Mouse (Mus musculus): ENCODE results near the gene Gm5431. TPM values are rescaled to one million over a fixed set of nuclear protein-coding genes. Genes with fewer than 3 reads are reported as not detected.
"Not testable (repeated sequence)": the region's sequence is repeated elsewhere in the genome, so short reads cannot be mapped to it uniquely, and the experiment has no call there.

The Gm5431 gene
- polyA plus RNA-seq, 1 experiment from 2014 or later: 0.21 TPM

DNA sequence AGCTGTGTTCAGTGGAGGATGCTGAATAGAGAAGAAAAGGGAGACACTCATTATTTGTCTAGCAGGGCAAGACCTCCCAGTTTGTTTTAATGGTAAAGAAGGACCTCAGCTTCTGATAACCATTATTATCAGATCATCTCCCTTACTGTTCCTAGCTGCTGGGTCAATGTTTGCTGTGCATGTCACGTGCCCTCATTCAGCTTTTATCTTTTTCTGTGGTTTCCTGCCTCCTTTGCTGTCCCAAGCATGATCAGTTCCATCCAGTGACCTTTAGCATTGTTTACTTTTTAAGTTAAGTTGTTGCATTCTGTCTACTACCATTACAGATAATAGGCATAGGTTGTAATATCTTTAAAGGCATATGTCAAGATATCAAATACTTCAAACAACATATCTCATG is 6.4 kb upstream of the Gm5431 start:
- Histone ChIP-seq H3K27me3 (ENCODE audit: insufficient read depth, low read length) (no peaks in the 10 kb centered on the region), H3K27ac (ENCODE audit: low read length) (no peak overlapping the region), H3K9me3 (ENCODE audit: low read length) (no peaks in the 10 kb centered on the region), H3K4me2 (replicated peaks; ENCODE audit: low read depth, low read length) (no peak overlapping the region), H3K36me3 (ENCODE audit: insufficient read depth, low read length) (no peaks in the 10 kb centered on the region), H3K4me1 (ENCODE audit: insufficient read depth, low read length) (no peaks in the 10 kb centered on the region), H3K4me3 (ENCODE audit: low read length) (no peak overlapping the region), H3K9ac (replicated peaks; ENCODE audit: low read length) (no peak overlapping the region)
- no peak for ATAC-seq (ENCODE audit: low FRiP score, low TSS enrichment)
- 77% methylated on average over 1 of the region's 1 CpGs for WGBS

GRCm38 (mm10) chr11:48901567-48901930 is 465 bp downstream of the Gm5431 start:
- ATAC-seq (ENCODE audit: low FRiP score, low TSS enrichment); H3K9me3 ChIP-seq (ENCODE audit: low read length); H3K27me3 ChIP-seq (ENCODE audit: insufficient read depth, low read length); H3K36me3 ChIP-seq (ENCODE audit: insufficient read depth, low read length); H3K4me2 ChIP-seq (replicated peaks; ENCODE audit: low read depth, low read length); H3K27ac ChIP-seq (ENCODE audit: low read length); H3K4me1 ChIP-seq (ENCODE audit: insufficient read depth, low read length); H3K9ac ChIP-seq (replicated peaks; ENCODE audit: low read length); H3K4me3 ChIP-seq (ENCODE audit: low read length): not testable (repeated sequence)
- WGBS: 88% methylated on average over 1 of the region's 1 CpGs

- H3K4me1 ChIP-seq (ENCODE audit: insufficient read depth, low read length); H3K36me3 ChIP-seq (ENCODE audit: insufficient read depth, low read length); ATAC-seq (ENCODE audit: low FRiP score, low TSS enrichment); H3K27me3 ChIP-seq (ENCODE audit: insufficient read depth, low read length); H3K9me3 ChIP-seq (ENCODE audit: low read length); H3K4me3 ChIP-seq (ENCODE audit: low read length); H3K27ac ChIP-seq (ENCODE audit: low read length); H3K4me2 ChIP-seq (replicated peaks; ENCODE audit: low read depth, low read length); H3K9ac ChIP-seq (replicated peaks; ENCODE audit: low read length): not testable (repeated sequence)
- 80% methylated on average over 6 of the region's 6 CpGs for WGBS
Observed at GRCm38 (mm10) chr11:48900654-48901566, 1.1 kb downstream of the Gm5431 start.

GRCm38 (mm10) chr11:48898812-48899431 is 3.1 kb downstream of the Gm5431 start:
- Histone ChIP-seq H3K9ac (replicated peaks; ENCODE audit: low read length) (no peak overlapping the region), H3K27me3 (ENCODE audit: insufficient read depth, low read length) (no peaks in the 10 kb centered on the region), H3K4me3 (ENCODE audit: low read length) (no peak overlapping the region), H3K4me2 (replicated peaks; ENCODE audit: low read depth, low read length) (no peak overlapping the region), H3K27ac (ENCODE audit: low read length) (no peak overlapping the region), H3K9me3 (ENCODE audit: low read length) (no peaks in the 10 kb centered on the region), H3K4me1 (ENCODE audit: insufficient read depth, low read length) (no peaks in the 10 kb centered on the region), H3K36me3 (ENCODE audit: insufficient read depth, low read length) (no peaks in the 10 kb centered on the region)
- ATAC-seq (ENCODE audit: low FRiP score, low TSS enrichment): no peak
- WGBS: 69% methylated on average over 2 of the region's 2 CpGs

GRCm38 (mm10) chr11:48876680-48877079 is 25.3 kb downstream of the Gm5431 start:
- ATAC-seq (ENCODE audit: low FRiP score, low TSS enrichment): no peak
- Histone ChIP-seq H3K4me1 (ENCODE audit: insufficient read depth, low read length) (peaks cover 17% of the 10 kb centered on the region), H3K9ac (replicated peaks; ENCODE audit: low read length) (no peak overlapping the region), H3K27me3 (ENCODE audit: insufficient read depth, low read length) (no peaks in the 10 kb centered on the region), H3K4me3 (ENCODE audit: low read length) (no peak overlapping the region), H3K9me3 (ENCODE audit: low read length) (no peaks in the 10 kb centered on the region), H3K4me2 (replicated peaks; ENCODE audit: low read depth, low read length) (no peak overlapping the region), H3K27ac (ENCODE audit: low read length) (no peak overlapping the region), H3K36me3 (ENCODE audit: insufficient read depth, low read length) (no peaks in the 10 kb centered on the region)
- 88% methylated on average over 1 of the region's 1 CpGs for WGBS

DNA sequence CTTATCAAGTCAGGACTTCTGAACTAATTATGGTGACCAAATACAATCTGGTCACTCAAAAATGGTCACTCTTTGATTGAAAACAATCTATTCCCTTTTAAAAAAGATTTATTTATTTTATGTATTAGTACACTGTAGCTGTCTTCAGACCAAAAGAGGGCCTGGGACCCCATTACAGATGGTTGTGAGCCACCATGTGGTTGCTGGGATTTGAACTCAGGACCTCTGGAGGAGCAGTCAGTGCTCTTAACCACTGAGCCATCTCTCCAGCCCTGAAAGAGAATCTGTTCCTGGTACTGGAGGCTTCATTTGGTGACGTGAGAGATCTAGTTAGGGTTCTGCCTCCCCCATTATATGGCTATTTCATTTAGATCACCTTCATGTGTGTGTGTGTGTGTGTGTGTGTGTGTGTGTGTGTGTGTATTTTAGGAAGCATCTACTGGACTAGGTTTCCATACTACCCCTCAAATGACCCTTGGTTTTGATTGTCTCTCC is 26.6 kb downstream of the Gm5431 start:
- not testable (repeated sequence) for H3K27me3 ChIP-seq (ENCODE audit: insufficient read depth, low read length); H3K4me3 ChIP-seq (ENCODE audit: low read length); H3K4me2 ChIP-seq (replicated peaks; ENCODE audit: low read depth, low read length); ATAC-seq (ENCODE audit: low FRiP score, low TSS enrichment); H3K9me3 ChIP-seq (ENCODE audit: low read length); H3K9ac ChIP-seq (replicated peaks; ENCODE audit: low read length); H3K27ac ChIP-seq (ENCODE audit: low read length); H3K36me3 ChIP-seq (ENCODE audit: insufficient read depth, low read length)
- 90% methylated on average over 1 of the region's 1 CpGs for WGBS
- peaks cover 22% of the 10 kb centered on the region for H3K4me1 ChIP-seq (ENCODE audit: insufficient read depth, low read length)

- Histone ChIP-seq H3K36me3 (ENCODE audit: insufficient read depth, low read length) (no peaks in the 10 kb centered on the region), H3K9me3 (ENCODE audit: low read length) (no peaks in the 10 kb centered on the region), H3K4me2 (replicated peaks; ENCODE audit: low read depth, low read length) (no peak overlapping the region), H3K27me3 (ENCODE audit: insufficient read depth, low read length) (no peaks in the 10 kb centered on the region), H3K4me1 (ENCODE audit: insufficient read depth, low read length) (peaks cover 30% of the 10 kb centered on the region), H3K27ac (ENCODE audit: low read length) (no peak overlapping the region), H3K9ac (replicated peaks; ENCODE audit: low read length) (no peak overlapping the region), H3K4me3 (ENCODE audit: low read length) (no peak overlapping the region)
- peak; percentile 40; the same call in 1 of the 2 replicates for ATAC-seq (ENCODE audit: low FRiP score, low TSS enrichment)
- 0% methylated on average over 4 of the region's 4 CpGs for WGBS
Observed at GRCm38 (mm10) chr11:48874465-48874864, 27.5 kb downstream of the Gm5431 start.

GRCm38 (mm10) chr11:48873591-48874290 is 28.3 kb downstream of the Gm5431 start:
- ATAC-seq (ENCODE audit: low FRiP score, low TSS enrichment): no peak
- Histone ChIP-seq H3K27ac (ENCODE audit: low read length) (no peak overlapping the region), H3K9me3 (ENCODE audit: low read length) (no peaks in the 10 kb centered on the region), H3K9ac (replicated peaks; ENCODE audit: low read length) (no peak overlapping the region), H3K4me2 (replicated peaks; ENCODE audit: low read depth, low read length) (no peak overlapping the region), H3K4me3 (ENCODE audit: low read length) (no peak overlapping the region), H3K27me3 (ENCODE audit: insufficient read depth, low read length) (no peaks in the 10 kb centered on the region), H3K36me3 (ENCODE audit: insufficient read depth, low read length) (no peaks in the 10 kb centered on the region), H3K4me1 (ENCODE audit: insufficient read depth, low read length) (peaks cover 34% of the 10 kb centered on the region)
- 53% methylated on average over 10 of the region's 10 CpGs for WGBS

DNA sequence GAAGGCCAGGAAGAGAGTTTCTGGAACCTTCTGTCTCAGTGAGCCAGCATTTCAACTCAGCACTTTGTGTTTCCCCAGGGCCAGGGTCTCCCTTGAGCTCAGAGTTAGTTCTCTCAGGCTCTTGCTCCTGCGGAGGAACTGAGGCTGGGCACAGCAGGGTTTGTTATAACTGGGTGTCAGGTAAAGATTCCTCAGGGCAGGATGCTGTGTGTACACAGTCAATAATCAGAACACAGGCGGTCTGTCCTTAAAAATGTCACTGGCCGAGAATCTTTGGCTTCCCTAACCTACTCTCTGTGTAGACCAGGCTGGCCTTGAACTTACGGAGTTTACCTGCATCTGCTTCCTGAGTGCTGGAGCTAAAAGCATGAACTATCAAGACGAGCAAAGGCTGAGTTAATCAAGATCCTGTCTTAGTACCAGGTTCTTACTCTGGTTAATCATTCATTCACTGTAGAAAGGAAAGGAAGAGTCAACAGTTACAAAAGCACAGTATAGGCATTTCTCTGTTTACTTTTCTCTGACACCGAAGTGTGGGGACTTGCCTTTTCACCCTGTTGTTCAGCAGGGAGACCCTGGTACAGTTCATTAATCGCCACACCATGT is 29.2 kb downstream of the Gm5431 start:
- no peaks in the 10 kb centered on the region for H3K36me3 ChIP-seq (ENCODE audit: insufficient read depth, low read length)
- peak overlapping the region; percentile 69; the same call in 1 of the 2 replicates for H3K9ac ChIP-seq (replicated peaks; ENCODE audit: low read length)
- H3K27me3 ChIP-seq (ENCODE audit: insufficient read depth, low read length): no peaks in the 10 kb centered on the region
- 65% methylated on average over 7 of the region's 7 CpGs for WGBS
- peak overlapping the region; percentile 61 for H3K27ac ChIP-seq (ENCODE audit: low read length)
- H3K4me2 ChIP-seq (replicated peaks; ENCODE audit: low read depth, low read length): peak overlapping the region; percentile 88; the same call in 1 of the 2 replicates
- no peak for ATAC-seq (ENCODE audit: low FRiP score, low TSS enrichment)
- H3K9me3 ChIP-seq (ENCODE audit: low read length): no peaks in the 10 kb centered on the region
- peaks cover 34% of the 10 kb centered on the region for H3K4me1 ChIP-seq (ENCODE audit: insufficient read depth, low read length)
- 0 out of 2 replicates have a peak overlapping the region, but pooled peaks have one; percentile 54 for H3K4me3 ChIP-seq (ENCODE audit: low read length)

Measured in kidney, embryonic 16.5 days (tissue).